Mouse (Mus musculus): ENCODE measurements around the gene Mon1a. TPM values are rescaled to one million over a fixed set of nuclear protein-coding genes. Genes with fewer than 3 reads are reported as not detected.

Mon1a gene
- total RNA-seq, 2 experiments from 2014 or later: 26.9 to 27.6 TPM

GRCm38 (mm10) chr9:107936215-107936822 lies 48.4 kb downstream of the Mon1a start:
- Histone ChIP-seq H3K27ac (peak overlapping the region; percentile 96), H3K4me3 (peak overlapping the region; percentile 78)
- no peak for TF ChIP-seq CTCF (conservative IDR thresholded peaks at IDR 0.05)
- DNase-seq (ENCODE audit: low spot score in 2 of 2): peak; percentile 52 to 62

DNA sequence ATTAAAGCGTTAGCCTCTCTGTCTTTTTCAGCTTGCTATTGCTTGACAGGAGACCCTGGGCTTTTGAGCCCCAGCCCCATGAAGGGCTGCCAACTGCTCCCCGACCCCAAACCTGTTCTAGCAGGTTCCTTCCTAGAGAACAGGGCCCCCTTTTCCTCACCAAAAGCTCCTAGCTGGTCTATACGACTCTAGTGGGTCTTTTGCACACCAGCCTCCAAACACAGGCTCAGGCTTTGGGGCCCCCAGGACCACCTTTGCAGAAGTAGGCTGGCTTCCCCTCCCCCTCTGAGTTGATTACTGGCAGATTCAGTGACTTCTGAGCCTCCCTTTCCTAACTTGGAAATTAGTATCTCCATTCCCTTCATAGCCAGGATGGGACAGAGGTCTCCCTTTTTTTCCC lies 48.9 kb downstream of the Mon1a start:
- DNase-seq (ENCODE audit: low spot score in 2 of 2): no peak
- peak overlapping the region; percentile 78 for H3K4me3 ChIP-seq
- TF ChIP-seq CTCF (conservative IDR thresholded peaks at IDR 0.05): no peak
- peak overlapping the region; percentile 96 for H3K27ac ChIP-seq

- no peak for TF ChIP-seq CTCF (conservative IDR thresholded peaks at IDR 0.05)
- Histone ChIP-seq H3K4me3 (no peak overlapping the region), H3K27ac (peak overlapping the region; percentile 71)
- DNase-seq (ENCODE audit: low spot score in 2 of 2): no peak
Observed at GRCm38 (mm10) chr9:107947241-107948194, 59.6 kb downstream of the Mon1a start.

DNA sequence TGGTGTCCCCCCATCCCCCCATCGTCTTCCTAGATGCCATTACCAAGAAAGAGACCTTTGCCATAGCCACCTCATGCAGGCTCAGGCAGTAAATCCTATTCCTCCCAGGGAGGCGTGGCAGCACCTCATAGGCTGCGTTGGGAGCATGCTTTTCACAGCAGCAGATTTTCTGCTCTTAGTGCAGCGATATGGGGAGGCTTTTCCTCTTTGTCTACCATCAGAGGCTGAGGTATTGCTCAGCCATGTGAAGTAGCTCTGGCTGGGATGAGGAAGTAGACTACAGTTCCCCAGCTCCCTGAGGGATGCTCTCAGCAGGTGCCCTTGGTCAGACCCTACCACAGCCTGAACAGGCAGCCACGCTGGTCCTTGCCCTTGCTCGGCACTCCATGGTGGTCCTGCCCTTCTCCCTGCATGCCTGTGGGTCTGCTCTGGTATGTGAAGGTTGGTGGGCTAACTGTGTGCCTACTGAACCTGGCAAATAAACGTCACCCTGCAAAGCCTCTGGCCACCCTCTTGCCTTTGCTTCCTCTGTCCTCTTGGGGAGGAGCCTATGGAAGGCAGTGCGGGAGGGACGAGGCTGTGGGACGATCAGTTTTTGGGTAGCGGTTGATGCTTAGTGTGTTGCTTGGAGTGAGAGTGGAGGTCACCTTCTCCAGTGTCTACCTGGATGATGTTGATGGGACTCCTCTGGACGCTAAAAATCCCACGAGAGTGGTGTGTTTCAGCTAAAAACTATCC lies 61.4 kb downstream of the Mon1a start:
- no peak for TF ChIP-seq CTCF (conservative IDR thresholded peaks at IDR 0.05)
- H3K27ac ChIP-seq: no peak overlapping the region
- DNase-seq (ENCODE audit: low spot score in 2 of 2): no peak
- H3K4me3 ChIP-seq: no peak overlapping the region

DNA sequence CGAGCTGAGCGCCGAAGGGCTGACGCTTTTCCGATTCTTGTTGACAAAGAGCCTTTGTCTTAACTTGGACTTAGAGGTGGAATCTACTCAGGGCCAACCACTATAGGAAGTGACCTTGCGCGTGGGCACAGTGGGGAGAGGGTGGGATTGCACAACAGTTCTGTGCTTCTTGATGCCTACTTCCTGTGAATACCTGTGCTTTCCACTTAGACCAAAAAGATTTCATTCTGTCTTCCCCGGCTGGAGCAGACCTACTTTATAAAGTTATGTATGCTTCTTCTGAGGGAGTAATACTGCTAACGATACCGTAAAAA lies 61.9 kb downstream of the Mon1a start, which contains the start of gene Traip:
TSS of gene Traip (plus strand) at position 215 of the 314 bp plus-strand sequence.
- no peak for DNase-seq (ENCODE audit: low spot score in 2 of 2)
- TF ChIP-seq CTCF (conservative IDR thresholded peaks at IDR 0.05): no peak
- Histone ChIP-seq H3K4me3 (peak within 1 kb of the TSS; percentile 66), H3K27ac (peak within 1 kb of the TSS; percentile 87)

- peak overlapping the region; percentile 66 for H3K4me3 ChIP-seq
- peak; percentile 12; the same call in 1 of the 2 replicates for TF ChIP-seq CTCF (conservative IDR thresholded peaks at IDR 0.05)
- peak; percentile 90 to 92 for DNase-seq (ENCODE audit: low spot score in 2 of 2)
- H3K27ac ChIP-seq: peak overlapping the region; percentile 87
Observed at GRCm38 (mm10) chr9:107950460-107951355, 62.8 kb downstream of the Mon1a start.

Other genes starting within 250 kb of the Mon1a start
- 10 to 100 TPM; 55.7 to 65.0 TPM for gene Slc38a3, start 218.6 kb upstream of the Mon1a start, total RNA-seq (2021)
- gene Gnat1, start 208.4 kb upstream of the Mon1a start, total RNA-seq (2021): under 1 TPM in 1 of 2 experiments, not detected in 1; 0.17 TPM
- 1 to 10 TPM; 2.8 to 3.5 TPM for gene Sema3f, start 177.7 kb upstream of the Mon1a start, total RNA-seq (2021)
- gene Rbm5, start 117.2 kb upstream of the Mon1a start, total RNA-seq (2021): 100 to 1,000 TPM; 141 to 159 TPM
- gene Rbm6, start 14.9 kb upstream of the Mon1a start, total RNA-seq (2021): 10 to 100 TPM; 60.7 to 70.3 TPM
- 1 to 10 TPM; 1.3 to 2.4 TPM for gene Mst1r, start 18.7 kb downstream of the Mon1a start, total RNA-seq (2021)
- gene Actl11, start 40.3 kb downstream of the Mon1a start, total RNA-seq (2021): not detected
- gene Camkv, start 47.5 kb downstream of the Mon1a start, total RNA-seq (2021): 100 to 1,000 TPM; 532 to 547 TPM
- gene Traip, start 62.0 kb downstream of the Mon1a start, total RNA-seq (2021): 10 to 100 TPM; 23.1 to 23.9 TPM
- 1 to 10 TPM; 5.4 to 5.7 TPM for gene Uba7, start 87.4 kb downstream of the Mon1a start, total RNA-seq (2021)
- 1 to 10 TPM; 1.1 to 1.7 TPM for gene Gm20661, start 94.9 kb downstream of the Mon1a start, total RNA-seq (2021)
- 10 to 100 TPM in 1 of 2 experiments, 1 to 10 TPM in 1; 9.7 to 10.8 TPM for gene Inka1, start 97.7 kb downstream of the Mon1a start, total RNA-seq (2021)
- gene Cdhr4, start 104.3 kb downstream of the Mon1a start, total RNA-seq (2021): 1 to 10 TPM; 5.8 to 6.4 TPM
- gene Gm20662, start 108.2 kb downstream of the Mon1a start, total RNA-seq (2021): 1 to 10 TPM; 2.4 to 3.8 TPM
- gene Ip6k1, start 114.3 kb downstream of the Mon1a start, total RNA-seq (2021): 100 to 1,000 TPM; 222 to 228 TPM
- 10 to 100 TPM; 17.5 to 17.7 TPM for gene Gmppb, start 161.1 kb downstream of the Mon1a start, total RNA-seq (2021)
- 1 to 10 TPM; 2.0 to 2.6 TPM for gene Amigo3, start 165.0 kb downstream of the Mon1a start, total RNA-seq (2021)
- gene Mst1, start 192.3 kb downstream of the Mon1a start, total RNA-seq (2021): not detected
- gene Rnf123, start 195.2 kb downstream of the Mon1a start, total RNA-seq (2021): 100 to 1,000 TPM in 1 of 2 experiments, 10 to 100 TPM in 1; 95.7 to 111 TPM
- gene Apeh, start 206.5 kb downstream of the Mon1a start, total RNA-seq (2021): 10 to 100 TPM; 35.3 to 37.0 TPM

Data from layer of hippocampus, adult 2 months (tissue).